Mouse (Mus musculus): ENCODE results near the gene Gypa. TPM values are rescaled to one million over a fixed set of nuclear protein-coding genes. Genes with fewer than 3 reads are reported as not detected.

The Gypa gene
- total and polyA plus RNA-seq, 3 experiments: 15.9 to 19.8 TPM; not detected in 1

DNA sequence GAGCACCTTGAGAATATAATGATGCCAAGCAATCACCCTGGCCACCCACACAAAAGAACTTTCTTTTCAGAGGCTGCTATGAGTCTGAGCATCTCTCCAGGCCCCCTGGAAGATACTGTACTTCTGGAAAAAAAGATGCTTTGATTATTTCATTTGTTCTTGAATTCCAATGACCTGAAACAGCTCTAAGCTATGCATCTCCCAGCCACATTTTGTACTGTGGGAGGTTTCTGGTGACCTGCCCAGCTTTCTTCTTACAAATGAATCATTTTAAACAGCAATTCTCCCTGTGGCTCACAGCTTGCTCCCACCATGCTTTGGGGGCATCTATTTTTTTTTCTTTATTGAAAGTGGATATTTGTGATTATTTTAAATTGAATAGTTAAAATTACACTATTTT is 56.9 kb downstream of the Gypa start:
- Histone ChIP-seq H3K4me1 (ENCODE audit: control insufficient read depth in 1 of 2, insufficient read depth in 2 of 2, low read length in 2 of 2) (peaks cover 0 to 3% of the 10 kb centered on the region in 2 experiments; a peak in 2 of 4 replicates), H3K9me3 (replicated peaks; ENCODE audit: insufficient read depth, low read length) (no peaks in the 10 kb centered on the region), H3K4me3 (ENCODE audit: control insufficient read depth in 1 of 2, insufficient read depth in 1 of 2, low read depth in 2 of 2, low read length in 2 of 2) (no peak overlapping the region), H3K36me3 (ENCODE audit: control insufficient read depth in 1 of 2, insufficient read depth in 2 of 2, low read length in 2 of 2) (peaks cover 0 to 2% of the 10 kb centered on the region in 2 experiments; a peak in 1 of 4 replicates), H3K79me2 (ENCODE audit: control insufficient read depth, insufficient read depth, low read length, poor library complexity) (no peaks in the 10 kb centered on the region), H3K9ac (ENCODE audit: control insufficient read depth, low read depth, low read length, poor library complexity, severe bottlenecking) (no peak overlapping the region), H3K27me3 (ENCODE audit: control insufficient read depth in 1 of 2, insufficient read depth in 2 of 2, low read length in 2 of 2) (no peaks in the 10 kb centered on the region), H3K27ac (ENCODE audit: control insufficient read depth, low read depth, low read length) (no peak overlapping the region)
- DNase-seq (ENCODE audit: low read depth, low spot score): no peak
- TF ChIP-seq CTCF (IDR thresholded peaks at IDR 0.05 in 2 of 3, conservative IDR thresholded peaks at IDR 0.05 in 1 of 3; ENCODE audit: control insufficient read depth in 1 of 3, insufficient read depth in 1 of 3, low read depth in 2 of 3, low read length in 3 of 3, poor library complexity in 1 of 3, severe bottlenecking in 1 of 3) (no peak), GABPA (IDR thresholded peaks at IDR 0.05; ENCODE audit: low read depth, low read length) (no peak), ELF1 (IDR thresholded peaks at IDR 0.05; ENCODE audit: low read depth, low read length) (no peak)

DNA sequence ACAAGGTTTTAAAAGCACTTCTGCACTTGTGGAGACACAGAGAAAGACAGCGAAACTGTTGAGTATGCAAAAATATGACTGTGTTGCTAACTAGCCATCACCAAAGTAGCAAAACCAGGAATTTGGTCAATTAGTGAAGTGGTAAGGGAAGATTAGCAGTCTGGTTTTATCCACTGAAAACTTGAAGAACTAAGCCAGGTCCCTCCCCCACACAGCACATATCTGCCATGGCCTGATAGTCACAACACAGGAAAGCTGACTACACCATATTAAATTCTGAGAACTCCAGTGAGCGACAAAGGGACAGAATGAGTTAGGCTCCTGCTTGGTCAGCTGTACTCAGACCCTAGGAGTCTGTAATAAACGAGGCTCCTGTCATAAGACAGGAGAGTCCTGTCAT is 57.7 kb downstream of the Gypa start:
- H3K27ac ChIP-seq (ENCODE audit: control insufficient read depth, low read depth, low read length): no peak overlapping the region
- no peaks in the 10 kb centered on the region for H3K27me3 ChIP-seq (ENCODE audit: control insufficient read depth in 1 of 2, insufficient read depth in 2 of 2, low read length in 2 of 2)
- TF ChIP-seq TCF12 (IDR thresholded peaks at IDR 0.05; ENCODE audit: low read depth, low read length) (no peak; the same call in 1 of the 2 replicates), POLR2AphosphoS5 (IDR thresholded peaks at IDR 0.05; ENCODE audit: borderline replicate concordance, low read depth, low read length) (no peak), MAFK (IDR thresholded peaks at IDR 0.05; ENCODE audit: borderline replicate concordance, low read depth, low read length) (no peak), USF1 (IDR thresholded peaks at IDR 0.05; ENCODE audit: low read depth, low read length) (no peak), MAZ (IDR thresholded peaks at IDR 0.05; ENCODE audit: low read depth, low read length) (no peak), UBTF (IDR thresholded peaks at IDR 0.05; ENCODE audit: borderline replicate concordance, insufficient read depth, low read depth, low read length) (no peak), NELFE (IDR thresholded peaks at IDR 0.05; ENCODE audit: low read depth, low read length) (no peak), CTCF (IDR thresholded peaks at IDR 0.05 in 2 of 3, conservative IDR thresholded peaks at IDR 0.05 in 1 of 3; ENCODE audit: control insufficient read depth in 1 of 3, insufficient read depth in 1 of 3, low read depth in 2 of 3, low read length in 3 of 3, poor library complexity in 1 of 3, severe bottlenecking in 1 of 3) (no peak), ZNF384 (IDR thresholded peaks at IDR 0.05; ENCODE audit: low read depth, low read length) (no peak), GATA1 (IDR thresholded peaks at IDR 0.05; ENCODE audit: low read depth, low read length) (no peak)
- no peaks in the 10 kb centered on the region for H3K9me3 ChIP-seq (replicated peaks; ENCODE audit: insufficient read depth, low read length)
- peaks cover 0 to 2% of the 10 kb centered on the region in 2 experiments; a peak in 1 of 4 replicates for H3K36me3 ChIP-seq (ENCODE audit: control insufficient read depth in 1 of 2, insufficient read depth in 2 of 2, low read length in 2 of 2)
- no peaks in the 10 kb centered on the region for H3K79me2 ChIP-seq (ENCODE audit: control insufficient read depth, insufficient read depth, low read length, poor library complexity)
- no peak overlapping the region for H3K4me3 ChIP-seq (ENCODE audit: control insufficient read depth in 1 of 2, insufficient read depth in 1 of 2, low read depth in 2 of 2, low read length in 2 of 2)
- peak; percentile 37 for DNase-seq (ENCODE audit: low read depth, low spot score)
- H3K4me1 ChIP-seq (ENCODE audit: control insufficient read depth in 1 of 2, insufficient read depth in 2 of 2, low read length in 2 of 2): peaks cover 0 to 3% of the 10 kb centered on the region in 2 experiments; a peak in 2 of 4 replicates
- no peak overlapping the region for H3K9ac ChIP-seq (ENCODE audit: control insufficient read depth, low read depth, low read length, poor library complexity, severe bottlenecking)

DNA sequence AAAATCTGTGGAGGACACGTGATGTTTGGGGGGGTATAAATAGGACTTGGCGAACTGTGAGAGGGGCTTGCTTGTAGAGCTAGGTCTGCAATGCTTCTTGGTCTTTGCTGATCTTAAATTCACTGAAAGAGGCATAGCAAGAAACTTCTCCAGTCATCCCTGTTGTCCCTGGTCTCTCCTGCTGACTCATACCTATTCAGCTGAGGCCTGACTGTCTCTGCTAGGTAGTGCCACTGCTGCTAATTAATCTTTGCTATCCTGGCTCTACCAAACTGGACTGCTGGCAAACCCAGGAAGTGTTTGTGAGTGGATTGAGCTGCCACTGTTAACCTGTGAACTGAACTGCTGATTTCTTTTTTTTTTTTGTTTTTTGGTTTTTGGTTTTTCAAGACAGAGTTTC is 61.4 kb downstream of the Gypa start:
- TF ChIP-seq MYC (IDR thresholded peaks at IDR 0.05; ENCODE audit: low read depth, low read length) (no peak), ELF1 (IDR thresholded peaks at IDR 0.05; ENCODE audit: low read depth, low read length) (no peak), ZNF384 (IDR thresholded peaks at IDR 0.05; ENCODE audit: low read depth, low read length) (no peak), POLR2AphosphoS5 (IDR thresholded peaks at IDR 0.05; ENCODE audit: borderline replicate concordance, low read depth, low read length) (no peak), ZMIZ1 (IDR thresholded peaks at IDR 0.05; ENCODE audit: low read depth, low read length) (no peak), RCOR1 (IDR thresholded peaks at IDR 0.05; ENCODE audit: low read depth, low read length) (no peak), E2F4 (IDR thresholded peaks at IDR 0.05; ENCODE audit: borderline replicate concordance, low read depth, low read length) (no peak), ZC3H11A (IDR thresholded peaks at IDR 0.05; ENCODE audit: low read depth, low read length) (no peak), HCFC1 (IDR thresholded peaks at IDR 0.05; ENCODE audit: low read depth, low read length) (no peak), TCF12 (IDR thresholded peaks at IDR 0.05; ENCODE audit: low read depth, low read length) (no peak), GATA1 (IDR thresholded peaks at IDR 0.05; ENCODE audit: low read depth, low read length) (no peak)
- Histone ChIP-seq H3K36me3 (ENCODE audit: control insufficient read depth in 1 of 2, insufficient read depth in 2 of 2, low read length in 2 of 2) (peaks cover 0 to 2% of the 10 kb centered on the region in 2 experiments; a peak in 1 of 4 replicates), H3K4me1 (ENCODE audit: control insufficient read depth in 1 of 2, insufficient read depth in 2 of 2, low read length in 2 of 2) (peaks cover 0 to 3% of the 10 kb centered on the region in 2 experiments; a peak in 2 of 4 replicates), H3K9ac (ENCODE audit: control insufficient read depth, low read depth, low read length, poor library complexity, severe bottlenecking) (no peak overlapping the region), H3K27me3 (ENCODE audit: control insufficient read depth in 1 of 2, insufficient read depth in 2 of 2, low read length in 2 of 2) (no peaks in the 10 kb centered on the region; a peak in 1 of 4 replicates), H3K27ac (ENCODE audit: control insufficient read depth, low read depth, low read length) (no peak overlapping the region), H3K4me3 (ENCODE audit: control insufficient read depth in 1 of 2, insufficient read depth in 1 of 2, low read depth in 2 of 2, low read length in 2 of 2) (no peak overlapping the region), H3K79me2 (ENCODE audit: control insufficient read depth, insufficient read depth, low read length, poor library complexity) (no peaks in the 10 kb centered on the region), H3K9me3 (replicated peaks; ENCODE audit: insufficient read depth, low read length) (no peaks in the 10 kb centered on the region)
- DNase-seq (ENCODE audit: low read depth, low spot score): no peak
